Mouse (Mus musculus) gastrocnemius, postnatal 14 days (tissue): ENCODE measurements around the gene Tmem248. TPM values are rescaled to one million over a fixed set of nuclear protein-coding genes. Genes with fewer than 3 reads are reported as not detected.

ENCODE experiments used
- DNase-seq: peaks from one replicate; pipeline ENCODE4 v3.0.0; 2021; ENCODE audit warnings: mixed read lengths
- intact Hi-C: fragments of 180-260 bp; cut with DNase I; formaldehyde crosslinking; loops from one replicate; pipeline ENCODE4 v1.15.1; 2025; ENCODE audit warnings: low total_unique reads
- total RNA-seq, 2 experiments: library from RNA; stranded (reverse); gene quantifications; 2 replicates each; pipeline ENCODE4 v1.2.3; 2021

Gene Tmem248
- total RNA-seq, 2 experiments from 2014 or later = 28.6 to 29.6 TPM

DNA sequence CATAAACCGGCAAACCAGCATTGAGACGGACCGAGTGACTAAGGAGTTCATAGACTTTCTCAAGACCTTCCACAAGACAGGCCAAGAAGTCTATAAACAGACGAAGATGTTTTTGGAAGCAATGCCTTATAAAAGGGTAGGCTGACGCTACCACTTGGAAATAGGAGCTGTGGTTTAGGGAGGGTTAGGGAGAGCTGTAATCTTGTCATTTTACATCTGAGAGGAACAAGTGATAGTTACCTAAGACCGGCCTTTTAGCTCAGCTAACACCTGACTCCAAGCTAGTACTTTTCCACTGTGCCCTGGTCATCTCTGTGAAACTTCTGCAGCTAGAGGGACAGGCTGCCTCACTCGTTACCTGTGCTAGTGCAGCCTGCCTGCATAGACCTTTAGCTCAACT, 18.9 kb upstream of the Tmem248 start:
- intact Hi-C loops = no loop called here
- no peak for DNase-seq

DNA sequence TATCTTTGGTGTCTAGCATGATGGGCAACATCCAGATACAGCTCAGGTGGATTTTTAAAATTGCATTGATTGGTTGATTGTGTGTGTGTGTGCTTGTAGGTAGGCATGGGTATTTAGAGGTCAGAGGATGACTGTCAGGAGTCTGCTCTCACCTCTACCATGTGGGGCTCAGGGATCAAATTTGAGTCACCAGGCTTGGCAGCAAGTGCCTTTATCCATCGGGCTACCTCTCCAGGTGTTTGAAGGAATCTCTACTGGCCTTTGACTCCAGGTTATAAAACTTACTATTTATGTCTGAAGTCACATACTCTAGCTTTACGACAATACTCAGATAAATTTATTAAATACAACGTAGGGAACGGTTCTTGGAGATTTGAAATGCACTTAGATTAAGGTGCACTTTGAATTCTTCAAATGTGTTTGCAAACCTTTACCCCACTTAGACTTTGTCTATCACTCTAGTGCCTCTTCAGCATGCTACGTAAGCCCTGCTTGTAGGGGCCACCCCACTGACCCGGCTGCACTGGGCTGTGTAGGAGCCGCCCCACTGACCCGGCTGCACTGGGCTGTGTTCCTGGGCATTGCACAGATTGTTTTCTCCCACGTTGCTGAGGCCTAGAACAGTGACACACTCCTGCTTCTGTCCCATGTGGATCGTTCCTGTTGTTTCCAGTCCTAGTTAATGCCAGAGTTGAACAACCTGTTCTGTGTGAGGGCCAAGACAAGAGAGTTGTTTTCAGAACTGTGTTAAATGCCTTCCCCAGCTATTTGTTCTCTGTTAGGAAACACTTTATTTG, 16.4 kb upstream of the Tmem248 start:
- DNase-seq = no peak
- intact Hi-C loops = no loop called here

DNA sequence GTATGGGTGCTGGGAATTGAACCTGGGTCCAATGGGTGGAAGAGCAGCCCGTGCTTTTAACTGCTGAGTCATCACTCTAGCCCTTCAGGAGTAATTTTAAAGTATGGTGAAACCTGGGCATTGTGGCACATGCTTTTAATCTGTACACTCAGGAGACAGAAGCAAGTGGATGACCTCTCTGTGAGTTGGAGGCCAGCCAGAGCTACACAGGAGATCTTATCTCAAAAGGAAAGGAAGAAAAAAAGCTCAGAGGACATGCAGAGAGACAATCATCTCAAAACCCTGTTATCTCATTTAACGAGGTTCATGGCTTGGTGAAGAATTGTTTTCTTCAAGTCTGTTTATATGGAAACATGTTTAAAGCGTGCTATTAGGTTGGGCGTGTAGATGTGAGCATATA, 12.9 kb upstream of the Tmem248 start:
- intact Hi-C loops = no loop called here
- DNase-seq = no peak

DNA sequence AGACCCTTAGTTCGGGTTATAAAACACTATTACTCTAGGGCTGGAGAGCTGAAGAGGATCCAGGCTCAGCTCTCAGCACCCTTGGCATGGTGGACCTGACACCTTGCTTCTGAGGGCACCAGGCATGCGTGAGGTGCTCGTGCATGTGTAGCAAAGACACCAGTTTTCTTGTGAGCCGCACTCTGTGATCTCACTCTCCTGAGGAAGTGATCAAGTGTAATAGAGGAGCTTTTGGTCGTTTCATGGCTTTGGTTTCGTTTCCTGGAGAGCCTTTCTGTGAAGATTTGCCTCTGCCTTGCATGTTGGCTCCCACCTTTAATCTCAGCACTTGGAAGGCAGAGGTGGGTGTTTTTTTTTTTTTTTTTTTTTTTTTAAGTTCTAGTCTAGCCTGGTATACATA, 12.3 kb upstream of the Tmem248 start:
- no peak for DNase-seq
- intact Hi-C loops = no loop called here

DNA sequence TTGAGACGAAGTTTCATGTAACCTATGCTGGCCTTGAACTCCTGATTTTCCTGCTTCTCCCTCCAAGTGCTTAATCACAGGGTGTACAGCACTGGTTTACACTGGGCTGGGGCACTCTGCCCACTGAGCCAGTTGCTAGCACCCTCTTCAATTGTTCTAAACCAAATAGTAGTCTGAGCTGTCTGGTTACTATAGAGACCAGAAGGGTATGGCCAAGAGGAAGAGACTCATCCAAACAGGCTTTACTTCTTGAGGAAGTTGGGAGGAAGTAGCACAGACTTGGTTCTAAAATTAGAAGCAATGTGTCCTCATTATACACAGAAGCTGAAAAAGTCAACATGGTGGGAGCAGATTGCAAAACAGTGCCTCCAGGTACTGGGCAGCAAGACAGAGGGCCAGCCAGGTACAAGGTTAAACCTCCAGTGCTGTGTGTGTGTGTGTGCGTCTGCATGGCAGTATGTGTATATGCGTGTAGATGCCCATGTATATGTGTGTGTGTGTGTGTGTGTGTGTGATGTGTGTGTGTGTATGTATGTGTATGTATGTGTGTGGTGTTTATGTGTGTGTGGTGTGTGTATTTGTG, 11.3 kb upstream of the Tmem248 start:
- no peak for DNase-seq
- intact Hi-C loops = no loop called here

DNA sequence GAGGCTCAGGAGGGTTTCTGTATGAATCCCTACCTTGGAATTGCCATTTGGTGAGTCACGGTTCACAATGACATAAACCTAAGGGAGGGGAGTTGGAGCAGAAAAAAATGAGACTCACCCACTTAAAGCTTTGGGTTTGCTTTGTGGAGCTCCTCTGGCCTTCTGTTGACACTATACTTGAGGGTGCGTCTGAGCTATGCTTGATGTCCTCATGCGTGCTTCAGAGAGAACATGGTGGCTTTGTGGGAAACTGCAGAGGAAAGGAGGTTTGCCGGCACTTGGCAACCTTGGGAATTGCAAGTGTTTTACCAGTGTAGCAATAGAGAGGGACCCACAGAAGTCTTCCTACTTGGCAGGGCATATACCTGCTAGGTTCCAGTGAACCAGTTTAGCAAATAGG, 9.6 kb upstream of the Tmem248 start:
- no peak for DNase-seq
- intact Hi-C loops = no loop called here

DNA sequence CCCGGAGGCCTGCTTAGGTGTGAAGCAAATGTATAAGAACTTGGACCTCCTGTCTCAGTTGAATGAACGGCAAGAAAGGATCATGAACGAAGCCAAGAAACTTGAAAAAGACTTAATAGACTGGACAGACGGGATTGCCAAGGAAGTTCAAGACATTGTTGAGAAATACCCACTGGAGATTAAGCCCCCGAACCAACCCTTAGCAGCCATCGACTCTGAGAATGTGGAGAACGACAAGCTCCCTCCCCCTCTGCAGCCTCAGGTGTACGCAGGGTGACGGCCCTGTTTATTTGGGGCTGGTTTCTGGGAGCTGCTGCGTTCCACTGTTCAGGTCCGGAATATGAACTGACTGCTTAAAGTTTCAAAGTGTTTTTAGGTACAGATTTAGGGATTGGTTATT, 3.9 kb upstream of the Tmem248 start:
- DNase-seq = no peak
- intact Hi-C loops = no loop called here

DNA sequence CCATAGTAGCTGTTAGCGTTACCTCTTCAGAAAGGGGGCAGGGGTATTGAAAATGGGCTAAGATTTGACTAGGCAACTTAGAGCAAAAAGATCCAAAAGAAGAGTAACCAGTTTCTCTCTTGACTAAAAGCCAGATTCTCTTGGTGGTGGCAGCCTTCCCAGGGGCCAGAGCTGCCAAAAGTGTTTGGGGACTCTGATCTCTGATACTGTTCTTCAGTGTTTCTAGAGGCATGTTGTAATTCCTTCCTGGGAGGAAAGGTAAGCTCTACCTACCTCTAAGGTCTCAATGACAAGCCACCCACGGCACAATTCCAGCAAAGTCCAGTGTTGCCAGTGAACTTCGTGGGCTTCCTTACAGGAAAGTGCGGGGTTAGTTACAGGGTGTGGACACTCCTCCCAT, 525 bp downstream of the Tmem248 start:
- no peak for DNase-seq

DNA sequence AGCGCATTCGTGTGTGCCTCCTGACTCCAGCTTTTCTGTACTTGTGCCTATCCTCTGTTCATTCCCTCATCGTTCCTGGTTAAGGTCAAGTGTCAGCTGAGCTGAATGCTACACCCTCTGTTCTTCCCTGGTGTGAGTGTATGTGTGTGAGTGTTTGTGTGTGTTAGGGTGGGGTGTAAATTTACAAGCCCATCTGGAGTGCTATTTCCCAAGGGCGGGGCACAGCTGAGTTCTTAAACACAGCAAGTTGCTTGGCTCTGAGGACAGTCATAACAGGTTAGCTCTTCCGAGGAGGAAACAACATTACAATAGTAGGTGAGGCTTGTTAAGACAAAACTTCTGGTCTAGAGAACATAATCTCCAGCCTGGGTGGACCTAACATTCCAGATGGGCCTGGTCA, 1.5 kb downstream of the Tmem248 start:
- intact Hi-C loops = no loop called here
- no peak for DNase-seq

More for the DNA sequence above, 525 bp downstream of the Tmem248 start:
- intact Hi-C loops = no loop called here

DNA sequence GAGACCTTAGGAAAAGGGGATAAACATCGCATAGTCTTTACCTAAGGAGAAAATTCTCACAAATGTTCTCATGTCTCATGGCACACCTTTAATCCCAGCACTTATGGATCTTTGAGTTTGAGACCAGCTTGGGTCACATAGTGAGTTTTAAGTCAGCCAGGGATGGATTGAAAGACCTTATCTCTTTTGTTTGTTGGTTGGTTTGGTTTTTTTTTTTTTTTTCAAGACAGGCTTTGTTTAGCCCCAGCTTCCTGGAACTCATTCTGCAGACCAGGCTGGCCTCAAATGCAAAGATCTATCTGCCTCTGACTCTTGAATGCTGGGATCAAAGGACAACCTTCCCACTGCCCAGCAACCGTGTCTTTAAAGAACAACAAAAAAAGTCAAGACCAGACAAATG, 4.4 kb downstream of the Tmem248 start:
- intact Hi-C loops = no loop called here
- no peak for DNase-seq

DNA sequence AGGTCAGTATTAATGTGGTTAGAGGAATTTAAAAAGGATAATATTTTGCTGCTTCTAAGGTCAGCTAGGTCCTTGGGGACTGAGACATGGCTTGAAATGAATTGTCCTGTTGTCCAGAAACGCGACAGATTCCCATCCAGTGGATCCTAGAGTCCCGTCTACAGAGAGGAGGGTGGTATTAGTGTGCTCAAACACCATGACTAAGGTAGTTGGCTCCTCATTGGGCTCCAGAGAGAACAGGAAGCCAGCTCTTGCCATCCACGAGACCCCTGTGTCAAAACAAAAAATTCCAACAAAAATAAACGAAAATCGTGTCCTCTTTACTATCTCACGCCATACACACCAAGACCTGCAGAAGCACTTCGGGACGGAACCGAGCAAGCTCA, 4.9 kb downstream of the Tmem248 start:
- no peak for DNase-seq
- intact Hi-C loops = no loop called here

DNA sequence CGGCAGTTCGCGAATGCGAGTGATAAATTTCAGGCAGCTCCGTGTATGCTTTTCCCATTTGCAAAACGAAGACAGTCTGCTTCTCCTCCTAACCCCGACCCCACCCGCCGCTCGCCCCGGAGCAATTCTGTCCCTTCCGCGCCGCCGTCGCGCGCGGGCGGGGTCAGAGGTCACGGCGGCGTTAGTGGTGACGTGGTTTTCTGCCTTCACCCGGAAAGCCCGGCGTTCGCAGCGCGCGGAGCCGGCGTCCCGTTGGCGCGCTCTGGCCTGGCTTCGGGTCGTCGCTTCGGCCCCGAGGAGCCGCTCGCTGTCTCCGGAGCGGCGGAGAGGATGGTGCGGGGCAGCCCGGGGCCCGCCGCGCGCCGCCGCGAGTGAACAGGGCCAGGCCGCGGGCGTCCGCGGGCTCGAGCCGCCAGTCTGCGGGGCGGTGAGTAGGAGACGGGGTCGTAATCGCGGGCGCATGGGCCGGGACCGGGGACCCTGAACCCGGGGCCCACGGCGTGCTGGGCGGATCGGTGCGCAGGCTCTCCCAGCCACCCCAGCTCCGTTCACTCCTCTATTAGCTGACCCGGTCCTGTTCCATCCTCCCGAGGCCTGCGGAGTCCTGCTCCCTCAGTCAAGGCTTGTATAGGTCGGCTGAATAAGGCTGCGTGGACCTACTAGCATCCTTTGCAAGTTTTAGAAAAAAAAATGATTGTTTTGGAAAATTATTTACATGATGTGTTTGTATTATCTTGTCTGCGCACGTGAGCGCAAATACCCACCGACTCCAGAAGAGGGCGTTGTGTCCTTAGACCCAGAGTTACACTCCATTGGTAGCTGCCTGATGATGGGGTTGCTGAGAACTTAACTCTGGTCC, 5.5 kb downstream of the Tmem248 start:
- intact Hi-C loops = no loop called here

DNA sequence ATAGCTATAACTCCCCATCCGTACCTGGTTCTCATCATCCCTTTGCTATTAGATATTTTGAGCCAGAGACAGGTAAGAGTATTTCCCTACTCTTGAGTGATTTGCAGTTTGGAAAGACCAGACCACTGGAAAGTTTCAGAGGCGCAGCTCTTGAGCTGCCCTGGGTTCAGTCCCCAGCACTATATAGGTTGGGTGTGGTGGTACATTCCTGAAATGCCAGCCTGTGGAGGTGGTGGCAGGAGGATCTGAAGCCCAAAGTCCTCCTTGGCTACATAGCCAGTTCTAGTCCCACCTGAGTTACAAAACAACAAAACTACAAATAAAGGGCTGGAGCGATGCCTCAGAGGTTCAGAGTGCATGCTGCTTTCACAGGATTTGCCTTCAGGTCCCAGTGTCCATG, 9.9 kb downstream of the Tmem248 start:
- DNase-seq = no peak

More for the DNA sequence above, 5.5 kb downstream of the Tmem248 start:
- peak; percentile 92 for DNase-seq

DNA sequence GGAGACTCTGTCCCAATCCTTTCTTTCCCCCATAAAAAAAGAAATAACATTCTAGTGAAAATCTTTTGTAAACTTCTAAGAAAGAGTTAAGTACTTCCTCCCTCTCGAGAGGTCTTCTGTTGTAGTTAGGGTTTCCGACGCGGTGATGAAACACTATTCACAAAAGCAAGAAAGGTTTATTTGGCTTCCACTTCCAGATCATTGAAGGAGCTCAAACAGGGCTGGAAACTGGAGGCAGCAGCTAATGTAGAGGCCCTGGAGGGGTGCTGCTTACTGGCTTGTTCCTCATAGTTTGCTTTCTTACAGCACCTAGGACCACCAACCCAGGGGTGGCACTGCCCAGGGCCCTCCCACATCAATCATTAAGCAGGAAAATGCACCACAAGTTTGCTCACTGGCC, 11.2 kb downstream of the Tmem248 start:
- no peak for DNase-seq
- intact Hi-C loops = no loop called here

More for the DNA sequence above, 9.9 kb downstream of the Tmem248 start:
- intact Hi-C loops = no loop called here

DNA sequence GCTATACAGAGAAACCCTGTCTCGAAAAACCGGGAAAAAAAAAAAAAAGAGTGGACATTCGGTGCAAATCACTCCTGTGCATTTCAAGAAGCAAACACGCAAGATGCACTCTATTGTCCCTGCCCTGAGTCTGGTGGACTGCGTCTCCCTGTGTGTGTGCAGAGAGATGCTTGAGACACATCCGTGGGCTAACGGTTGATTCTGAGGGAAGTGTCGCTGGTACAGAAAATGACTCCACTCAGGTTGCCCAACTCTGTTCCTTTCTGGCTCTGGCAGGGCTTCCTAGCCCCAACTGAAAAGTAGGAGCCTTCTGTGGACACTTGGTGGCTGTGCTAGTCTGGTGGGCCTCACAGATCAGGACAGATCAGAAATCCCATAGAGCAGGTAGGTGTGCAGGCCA, 19.4 kb downstream of the Tmem248 start:
- no peak for DNase-seq
- intact Hi-C loops = no loop called here

DNA sequence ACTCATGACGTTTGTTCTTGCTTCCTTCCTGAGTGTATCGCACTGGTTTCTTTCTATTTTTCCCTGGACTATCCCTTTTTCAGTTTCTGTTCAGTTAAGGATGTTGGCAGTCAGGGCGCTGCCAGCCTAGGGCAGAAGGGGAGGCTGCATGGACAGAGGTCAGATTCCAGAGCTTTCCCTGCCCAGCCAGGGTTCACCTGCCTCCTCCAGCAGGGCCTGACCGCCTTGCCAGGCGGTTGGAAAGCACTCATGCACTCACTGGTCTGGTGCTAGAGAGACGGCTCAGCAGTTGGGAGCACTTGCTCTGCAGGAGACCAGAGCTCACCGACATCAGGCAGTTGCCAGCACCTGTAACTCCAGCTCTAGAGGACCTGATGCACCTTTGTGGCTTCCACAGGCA, 22.4 kb downstream of the Tmem248 start:
- no peak for DNase-seq

DNA sequence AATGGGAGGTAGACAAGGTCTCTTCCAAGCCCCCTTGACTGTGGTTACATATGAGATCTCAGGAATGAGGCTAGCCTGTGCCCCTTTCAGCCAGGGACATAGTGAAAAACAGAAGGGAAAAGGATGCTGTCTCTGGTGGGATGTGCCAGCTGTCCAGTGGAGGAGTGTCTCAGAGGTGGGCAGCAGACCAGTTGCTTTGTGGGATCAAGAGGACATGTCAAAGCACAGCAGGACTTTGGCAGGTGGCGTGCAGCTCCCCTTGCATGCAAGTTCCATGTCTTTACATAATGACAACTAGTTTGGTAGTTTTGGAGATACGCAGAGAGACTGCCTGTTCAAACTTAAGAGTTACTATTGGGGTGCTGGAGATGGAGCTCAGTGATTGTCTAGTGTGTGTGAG, 23.0 kb downstream of the Tmem248 start:
- DNase-seq = no peak
- intact Hi-C loops = no loop called here

More for the DNA sequence above, 22.4 kb downstream of the Tmem248 start:
- intact Hi-C loops = no loop called here

DNA sequence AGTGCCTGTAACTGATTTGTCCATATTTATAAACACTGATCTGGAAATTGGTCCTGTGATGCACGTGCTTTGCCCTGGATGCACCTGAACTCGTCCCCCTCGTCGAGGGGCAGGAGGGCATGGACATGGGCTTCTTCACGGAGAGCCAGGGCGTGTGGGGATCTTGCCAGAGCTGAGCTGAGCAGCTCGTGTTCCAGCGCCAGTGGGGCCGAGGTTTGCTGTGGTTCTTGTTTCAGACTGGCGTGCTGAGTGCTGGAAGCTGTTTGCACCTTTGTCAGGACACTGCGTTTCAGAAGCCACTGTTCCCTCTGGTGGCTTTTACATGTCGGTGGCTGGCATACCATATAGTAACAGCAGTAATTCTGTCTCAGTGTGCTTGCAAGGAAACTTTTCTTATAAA, 24.5 kb downstream of the Tmem248 start:
- intact Hi-C loops = no loop called here
- DNase-seq = no peak

DNA sequence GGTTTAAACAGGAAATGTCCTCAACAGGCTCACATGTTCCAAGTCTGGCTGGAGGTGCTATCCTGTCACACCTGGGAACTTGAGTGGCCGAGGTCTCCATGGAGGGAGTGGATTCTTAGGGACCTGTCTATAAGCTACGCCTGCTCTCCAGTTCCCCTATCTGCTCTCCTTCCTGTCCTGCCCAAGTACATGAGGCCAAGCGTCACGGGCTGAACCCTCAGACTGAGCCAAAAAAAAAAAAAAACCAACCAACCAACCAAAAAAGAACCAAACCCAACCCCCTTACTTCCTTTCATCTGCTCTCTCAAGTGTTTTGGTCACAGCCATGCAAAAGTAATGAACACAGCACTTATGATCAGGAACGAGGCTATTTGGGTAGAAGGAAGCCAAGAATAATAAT, 30.9 kb downstream of the Tmem248 start:
- intact Hi-C loops = no loop called here
- DNase-seq = no peak

DNA sequence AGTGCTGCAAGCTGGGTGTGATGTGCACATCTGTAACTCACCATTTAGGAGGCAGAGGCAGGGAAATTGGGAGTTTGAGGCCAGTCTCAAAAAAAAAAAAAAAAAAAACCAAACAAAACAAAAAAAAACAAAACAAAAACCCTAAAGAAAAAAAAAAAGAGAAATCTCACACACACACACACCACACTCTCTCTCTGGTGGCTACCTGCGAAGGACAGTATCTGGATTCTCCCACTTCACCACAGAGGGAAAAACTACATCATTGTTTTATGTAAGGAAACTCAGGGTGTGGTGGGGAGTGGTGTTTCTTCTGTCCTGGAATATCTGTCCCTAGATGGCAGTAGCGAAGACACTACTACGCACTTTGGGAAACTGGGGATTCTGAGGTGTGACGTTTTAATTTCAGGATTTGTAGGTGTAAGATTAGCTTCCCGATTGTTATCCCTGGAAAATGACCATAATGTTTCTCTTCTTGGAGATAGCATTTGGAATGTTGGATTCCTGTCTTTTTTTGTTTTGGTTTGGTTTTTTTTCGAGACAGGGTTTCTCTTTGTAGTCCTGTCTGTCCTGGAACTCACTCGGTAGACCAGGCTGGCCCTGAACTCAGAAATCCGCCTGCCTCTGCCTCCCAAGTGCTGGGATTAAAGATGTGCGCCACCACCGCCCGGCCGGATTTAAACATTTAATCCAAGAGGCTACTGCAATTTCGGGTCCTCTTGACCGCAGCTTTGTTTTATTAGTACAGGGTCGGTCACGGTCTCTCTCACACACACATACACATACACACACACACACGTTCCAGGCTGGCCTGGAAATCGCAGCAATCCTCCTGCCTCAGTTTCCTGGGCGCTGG, 37.5 kb downstream of the Tmem248 start:
- intact Hi-C loops = no loop called here
- DNase-seq = no peak
